Mouse (Mus musculus) T-helper 2 cell (primary cell): ENCODE results near the gene Brms1.

Experiments used
- in situ Hi-C: fragments of 300-600 bp; cut with MboI, MseI; formaldehyde crosslinking; loops from one replicate; pipeline ENCODE4 v1.15.1; 2025; ENCODE audit warnings: high pct_unique_total_duplicates

Gene Brms1

GRCm38 (mm10) chr19:5038709-5039156 lies 2.4 kb upstream of the Brms1 start, which contains the start of the genes B4gat1 and AC124502.3:
Gene B4gat1 (plus strand): TSS chr19:5038826.
Gene AC124502.3 (plus strand): TSS chr19:5038891.
- in situ Hi-C loops, result no loop called here

GRCm38 (mm10) chr19:5039301-5040114 lies 1.6 kb upstream of the Brms1 start:
- in situ Hi-C loops, result no loop called here

- in situ Hi-C loops, result no loop called here
Measured at GRCm38 (mm10) chr19:5041588-5041987, 434 bp downstream of the Brms1 start.

GRCm38 (mm10) chr19:5045531-5045930 lies 4.4 kb downstream of the Brms1 start:
- in situ Hi-C loops, result no loop called here

- in situ Hi-C loops, result no loop called here
Measured at GRCm38 (mm10) chr19:5048138-5049056, 7.2 kb downstream of the Brms1 start.

GRCm38 (mm10) chr19:5049325-5049724 lies 8.2 kb downstream of the Brms1 start:
- in situ Hi-C loops, result no loop called here

- in situ Hi-C loops, result no loop called here
Measured at GRCm38 (mm10) chr19:5050047-5050905, 9.1 kb downstream of the Brms1 start, which contains the start of gene Rin1. Gene Rin1 (plus strand): TSS chr19:5050481.

- in situ Hi-C loops, result no loop called here
Measured at GRCm38 (mm10) chr19:5051031-5051430, 9.9 kb downstream of the Brms1 start.

- in situ Hi-C loops, result no loop called here
Measured at GRCm38 (mm10) chr19:5051515-5051914, 10.4 kb downstream of the Brms1 start.

- in situ Hi-C loops, result no loop called here
Measured at GRCm38 (mm10) chr19:5052166-5052822, 11.1 kb downstream of the Brms1 start.

- in situ Hi-C loops, result no loop called here
Measured at GRCm38 (mm10) chr19:5052853-5053252, 11.7 kb downstream of the Brms1 start.

GRCm38 (mm10) chr19:5053909-5054308 lies 12.8 kb downstream of the Brms1 start:
- in situ Hi-C loops, result no loop called here

GRCm38 (mm10) chr19:5056251-5056650 lies 15.1 kb downstream of the Brms1 start:
- in situ Hi-C loops, result no loop called here

GRCm38 (mm10) chr19:5057876-5058775 lies 17.0 kb downstream of the Brms1 start:
- in situ Hi-C loops, result no loop called here

- in situ Hi-C loops, result no loop called here
Measured at GRCm38 (mm10) chr19:5058801-5059771, 17.9 kb downstream of the Brms1 start.

- in situ Hi-C loops, result no loop called here
Measured at GRCm38 (mm10) chr19:5060365-5061330, 19.5 kb downstream of the Brms1 start.

- in situ Hi-C loops, result no loop called here
Measured at GRCm38 (mm10) chr19:5062041-5062440, 20.9 kb downstream of the Brms1 start.
